Mouse (Mus musculus): Measurements from ENCODE around the gene Abca4.

- no peak for TF ChIP-seq CTCF (IDR thresholded peaks at IDR 0.05; ENCODE audit: control insufficient read depth, insufficient read depth, low read length)
- TF ChIP-seq POLR2A (IDR thresholded peaks at IDR 0.05; ENCODE audit: borderline replicate concordance, control insufficient read depth, low read depth, low read length), result no peak
These were observed 42.7 kb upstream of the Abca4 start for GRCm38 (mm10) chr3:122001568-122001967.

All from bone marrow, adult 2 months (tissue).